Mouse (Mus musculus) lung, adult 2 months (tissue): ENCODE results near the gene Tmem38b. TPM values are rescaled to one million over a fixed set of nuclear protein-coding genes. Genes with fewer than 3 reads are reported as not detected.

Experiments used
- DNase-seq: peaks from one replicate; pipeline ENCODE4 v3.0.0; 2022
- H3K4me1 ChIP-seq: fragments of 200-500 bp; 2 replicates; pipeline ENCODE4 v1.6.1; 2011; ENCODE audit warnings: low read length; ENCODE audit not compliant: control insufficient read depth, insufficient read depth
- H3K4me3 ChIP-seq: fragments of 200-500 bp; replicated peaks from 2 replicates; pipeline ENCODE3; 2011; ENCODE audit warnings: low read depth, mild to moderate bottlenecking, control low read depth, low read length; ENCODE audit errors: extremely low read depth
- CTCF ChIP-seq: fragments of 200-500 bp; IDR thresholded peaks from 2 replicates; pipeline ENCODE4 v1.5.1; 2011; ENCODE audit warnings: mild to moderate bottlenecking, low read length, control low read depth; ENCODE audit not compliant: insufficient read depth
- POLR2A ChIP-seq: fragments of 200-500 bp; IDR thresholded peaks from 2 replicates; pipeline ENCODE4 v1.6.1; 2011; ENCODE audit warnings: low read depth, mild to moderate bottlenecking, control low read depth, low read length, borderline replicate concordance; ENCODE audit errors: extremely low read depth
- WGBS: fragments of 180-500 bp; shearing (Covaris S2); methylation state at CpG from one replicate; pipeline ENCODE4 v1.1.7; 2018; 5-methylcytosine and 5-hydroxymethylcytosine counted together
- polyA plus RNA-seq: library from polyadenylated mRNA; depleted of rRNA; stranded (reverse); fragments of >200 nt; gene quantifications from 2 replicates; pipeline ENCODE4 v1.2.3, GENCODE M21; 2012

Tmem38b gene
- polyA plus RNA-seq, 1 experiment: 9.7 TPM

- DNase-seq: no peak
- Histone ChIP-seq H3K4me1 (peaks cover 3% of the 10 kb centered on the region; the same call in 1 of the 2 replicates), H3K4me3 (no peak overlapping the region)
- TF ChIP-seq CTCF: no peak
- no peak for TF ChIP-seq POLR2A
- 61% methylated on average over 2 of the region's 2 CpGs for WGBS
Measured at GRCm38 (mm10) chr4:53846326-53846725, 20.5 kb downstream of the Tmem38b start.

GRCm38 (mm10) chr4:53847541-53847940 is 21.7 kb downstream of the Tmem38b start:
- H3K4me3 ChIP-seq: no peak overlapping the region
- TF ChIP-seq POLR2A: no peak
- TF ChIP-seq CTCF: no peak
- DNase-seq: no peak
- WGBS: 85% methylated on average over 4 of the region's 4 CpGs
- peaks cover 3% of the 10 kb centered on the region; the same call in 1 of the 2 replicates for H3K4me1 ChIP-seq

- Histone ChIP-seq H3K4me3 (no peak overlapping the region), H3K4me1 (peaks cover 3% of the 10 kb centered on the region; the same call in 1 of the 2 replicates)
- 96% methylated on average over 3 of the region's 3 CpGs for WGBS
- no peak for TF ChIP-seq POLR2A
- no peak for TF ChIP-seq CTCF
- no peak for DNase-seq
Measured at GRCm38 (mm10) chr4:53848308-53848707, 22.5 kb downstream of the Tmem38b start.

- no peak for DNase-seq
- no peaks in the 10 kb centered on the region for H3K4me1 ChIP-seq
- H3K4me3 ChIP-seq: no peak overlapping the region
- 79% methylated on average over 8 of the region's 8 CpGs for WGBS
- TF ChIP-seq POLR2A (no peak), CTCF (no peak)
Measured at GRCm38 (mm10) chr4:53848816-53849215, 23.0 kb downstream of the Tmem38b start.

- no CpG with 5 or more reads among the region's 1 CpGs for WGBS
- TF ChIP-seq CTCF: no peak
- no peak for TF ChIP-seq POLR2A
- DNase-seq: no peak
- Histone ChIP-seq H3K4me1 (no peaks in the 10 kb centered on the region), H3K4me3 (no peak overlapping the region)
Measured at GRCm38 (mm10) chr4:53849804-53850203, 24.0 kb downstream of the Tmem38b start.

GRCm38 (mm10) chr4:53853333-53853732 is 27.5 kb downstream of the Tmem38b start:
- H3K4me3 ChIP-seq: no peak overlapping the region
- TF ChIP-seq CTCF (no peak), POLR2A (no peak)
- no peaks in the 10 kb centered on the region for H3K4me1 ChIP-seq
- no peak for DNase-seq
- 100% methylated on average over 1 of the region's 1 CpGs for WGBS

- WGBS: 55% methylated on average over 18 of the region's 18 CpGs
- no peak for DNase-seq
- TF ChIP-seq CTCF: no peak
- no peak for TF ChIP-seq POLR2A
- H3K4me3 ChIP-seq: no peak overlapping the region
- no peaks in the 10 kb centered on the region for H3K4me1 ChIP-seq
Measured at GRCm38 (mm10) chr4:53859944-53860343, 34.1 kb downstream of the Tmem38b start.

- Histone ChIP-seq H3K4me3 (no peak overlapping the region), H3K4me1 (no peaks in the 10 kb centered on the region)
- 86% methylated on average over 6 of the region's 6 CpGs for WGBS
- TF ChIP-seq CTCF: no peak
- TF ChIP-seq POLR2A: no peak
- DNase-seq: no peak
Measured at GRCm38 (mm10) chr4:53862101-53862500, 36.3 kb downstream of the Tmem38b start.

- no peak for DNase-seq
- no peaks in the 10 kb centered on the region for H3K4me1 ChIP-seq
- WGBS: 88% methylated on average over 19 of the region's 19 CpGs
- no peak overlapping the region for H3K4me3 ChIP-seq
- no peak for TF ChIP-seq POLR2A
- TF ChIP-seq CTCF: no peak
Measured at GRCm38 (mm10) chr4:53864098-53864820, 38.4 kb downstream of the Tmem38b start.

GRCm38 (mm10) chr4:53866459-53866858 is 40.6 kb downstream of the Tmem38b start:
- Histone ChIP-seq H3K4me1 (no peaks in the 10 kb centered on the region), H3K4me3 (no peak overlapping the region)
- no peak for DNase-seq
- TF ChIP-seq CTCF: no peak
- TF ChIP-seq POLR2A: no peak
